Mouse (Mus musculus) c-Kit-positive CD71-positive TER-119-negative erythroid progenitor cells, embryonic 14.5 days (primary cell): Measurements from ENCODE around the gene Deaf1.

ENCODE experiments used
- DNase-seq: peaks from one replicate; pipeline ENCODE4 v3.0.0-alpha.2; 2013; ENCODE audit warnings: low read depth

Deaf1 gene

DNA sequence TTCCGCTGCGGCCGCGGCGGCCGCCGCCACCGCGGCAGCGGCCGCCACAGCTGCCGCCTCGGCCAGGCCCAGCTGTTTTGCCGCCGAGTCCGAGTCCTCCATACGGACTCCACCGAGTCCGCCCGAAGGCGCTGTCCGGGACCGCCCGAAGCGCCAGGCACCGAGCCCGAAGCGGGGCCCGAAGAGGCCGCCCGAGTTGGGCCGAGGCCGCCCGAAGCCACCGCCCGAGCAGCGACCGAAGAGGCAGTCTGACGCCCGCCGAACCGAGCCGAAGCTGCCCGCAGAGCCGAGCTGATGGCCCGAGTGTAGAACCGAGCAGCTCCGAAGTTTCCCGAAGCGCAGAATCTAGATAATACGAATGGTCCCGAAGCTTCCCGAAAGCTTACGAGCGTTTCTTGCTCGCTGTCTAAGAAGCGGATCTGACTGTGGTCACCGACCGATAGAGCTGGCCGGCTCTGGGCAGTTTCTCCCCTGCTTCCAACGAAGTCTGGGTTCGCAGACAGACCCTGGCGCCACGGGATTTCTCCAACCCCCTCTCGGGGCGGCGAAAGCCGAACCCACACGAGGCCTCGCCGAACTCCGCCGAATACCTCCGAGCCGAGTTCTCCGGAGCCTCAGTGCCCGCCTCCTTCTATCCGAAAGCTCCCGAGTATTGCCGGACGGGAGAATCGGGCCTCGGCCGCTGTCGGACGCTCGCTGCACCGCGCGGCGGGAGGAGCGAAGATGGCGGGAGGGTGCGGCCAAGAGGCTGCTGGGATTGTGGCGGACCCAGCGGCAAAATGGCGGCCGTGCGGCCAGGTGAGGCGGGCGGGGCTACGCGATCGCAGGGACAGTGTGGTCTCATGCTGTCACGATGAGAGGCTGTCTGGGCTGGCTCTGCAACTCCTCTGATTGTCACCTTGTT lies at the start of gene Deaf1, which contains the start of gene Tmem80:
Gene Deaf1, minus strand, starts transcription at position 222 of the 904 bp plus-strand sequence.
Gene Tmem80, plus strand, starts transcription at position 271 of the 904 bp plus-strand sequence.
- DNase-seq, result peak; percentile 97

DNA sequence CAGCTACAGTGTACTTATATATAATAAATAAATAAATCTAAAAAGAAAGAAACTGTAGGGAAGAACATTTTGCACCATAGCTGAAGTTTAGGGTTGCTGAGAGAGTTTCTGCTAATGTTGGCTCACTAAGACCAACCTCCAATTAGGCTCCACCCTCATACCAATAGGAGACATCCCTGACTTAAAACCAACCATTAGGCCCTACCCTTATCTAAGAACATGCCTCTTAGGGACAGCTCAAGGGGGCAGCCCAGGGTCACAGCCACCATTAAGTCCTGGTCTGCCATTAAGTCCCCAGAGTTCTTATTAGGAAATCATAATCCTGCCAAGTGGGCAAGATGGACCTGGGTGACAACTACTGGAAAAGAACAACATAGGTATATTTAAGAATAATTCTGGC lies 46.9 kb upstream of the Deaf1 start:
- DNase-seq, result no peak

DNA sequence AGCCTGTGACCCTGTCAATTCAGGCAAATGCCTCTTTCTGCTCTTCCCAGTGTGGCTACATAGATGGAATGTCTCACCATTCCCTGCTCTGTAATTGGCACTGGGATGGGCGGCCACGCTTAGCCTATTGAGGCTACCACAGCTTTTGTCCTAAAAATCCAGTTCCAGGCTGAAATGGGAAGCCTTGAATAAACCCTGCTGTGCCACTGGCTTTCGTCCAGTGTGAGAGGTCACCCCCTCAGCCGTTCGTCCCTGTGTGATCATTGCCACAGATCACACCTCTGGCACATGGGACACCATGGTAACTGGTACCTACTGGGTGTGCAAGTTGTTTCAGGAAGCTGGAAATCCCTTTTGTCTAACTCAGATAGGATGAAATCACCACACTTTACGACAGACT lies 46.1 kb upstream of the Deaf1 start:
- no peak for DNase-seq

DNA sequence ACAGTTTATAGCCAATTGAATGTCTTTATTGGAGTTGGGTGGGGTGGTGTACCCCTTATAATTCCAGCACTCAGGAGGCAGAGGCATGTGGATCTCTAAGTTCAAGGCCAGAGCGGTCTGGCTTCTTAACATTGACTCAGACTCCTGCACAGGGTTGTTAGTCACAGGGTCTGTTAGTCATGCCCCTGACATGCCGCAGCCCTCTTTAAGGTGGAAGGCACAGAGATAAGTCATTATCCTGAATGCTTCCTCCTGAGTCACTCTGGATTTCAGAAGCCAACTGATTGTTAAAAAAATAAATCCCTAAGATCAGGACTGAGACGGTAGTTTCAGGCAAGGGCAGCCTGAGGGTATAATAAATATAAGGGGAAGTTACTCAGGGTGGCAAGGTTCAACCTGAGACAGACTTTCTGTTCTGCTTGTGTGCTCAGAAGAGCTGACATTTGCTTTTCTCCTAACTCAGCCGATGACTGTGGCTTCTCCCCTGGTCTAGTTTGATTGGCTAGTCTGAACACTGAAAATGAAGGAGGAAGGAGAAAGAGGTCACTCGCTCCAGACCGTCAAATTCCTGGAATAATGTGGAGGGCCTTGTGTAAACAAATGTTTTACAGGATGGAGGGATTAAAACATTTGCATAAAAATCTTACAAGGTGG lies 44.6 kb upstream of the Deaf1 start:
- no peak for DNase-seq

DNA sequence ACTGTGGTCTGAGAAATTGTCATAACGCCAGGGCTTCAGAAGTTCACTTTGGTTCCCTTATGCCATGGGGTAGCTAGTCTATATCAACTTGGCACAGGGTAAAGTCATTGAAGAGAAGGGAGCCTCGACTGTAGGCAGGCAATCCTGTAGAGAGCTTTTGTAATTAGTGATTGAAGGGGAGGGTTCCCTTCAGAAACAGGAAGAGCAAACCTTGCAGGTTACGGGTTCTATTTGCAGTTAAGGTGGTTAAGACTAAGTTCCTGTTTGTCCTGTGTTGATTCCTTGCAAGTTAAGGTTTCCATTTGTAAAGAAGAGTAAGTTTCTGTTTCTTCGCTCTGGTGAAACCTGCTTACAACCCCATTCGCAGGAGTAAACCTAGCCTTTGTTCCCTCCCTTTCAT lies 42.4 kb upstream of the Deaf1 start:
- no peak for DNase-seq

DNA sequence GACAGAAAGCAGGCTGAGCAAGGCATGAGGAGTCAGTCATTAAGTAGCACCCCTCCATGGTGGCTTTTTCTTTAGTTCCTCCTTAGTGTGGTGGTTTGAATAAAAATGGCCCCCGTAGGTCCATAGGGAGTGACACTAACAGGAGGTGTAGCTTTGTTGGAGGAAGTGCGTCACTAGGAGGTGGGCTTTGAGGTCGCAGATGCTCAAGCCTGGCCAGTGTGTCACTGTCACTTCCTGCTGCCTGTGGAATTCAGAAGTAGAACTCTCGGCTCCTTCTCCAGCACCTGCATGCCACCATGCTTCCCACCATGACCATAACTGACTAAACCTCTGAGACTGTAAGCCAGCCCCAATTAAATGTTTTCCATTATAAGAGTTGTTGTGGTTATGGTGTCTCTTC lies 39.9 kb upstream of the Deaf1 start:
- DNase-seq, result no peak

DNA sequence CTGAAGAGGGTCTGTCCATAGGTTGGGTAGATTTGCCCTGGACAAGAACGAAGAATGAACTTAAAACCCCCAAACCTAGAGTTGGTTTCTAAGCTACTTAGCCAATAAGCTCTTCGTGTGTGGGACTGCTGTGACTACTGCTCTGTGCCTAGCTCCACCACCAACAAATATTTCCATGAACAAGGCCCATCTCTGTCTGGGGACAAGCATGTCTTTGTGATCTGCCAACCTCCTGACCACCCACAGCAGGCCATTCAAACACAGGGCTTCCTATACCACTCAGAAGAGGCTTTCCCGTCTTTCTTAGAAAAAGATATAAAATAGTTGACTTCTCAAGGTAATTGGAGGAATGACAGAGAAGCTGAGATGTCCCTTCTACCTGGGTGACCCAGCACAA lies 37.6 kb upstream of the Deaf1 start:
- DNase-seq, result no peak

DNA sequence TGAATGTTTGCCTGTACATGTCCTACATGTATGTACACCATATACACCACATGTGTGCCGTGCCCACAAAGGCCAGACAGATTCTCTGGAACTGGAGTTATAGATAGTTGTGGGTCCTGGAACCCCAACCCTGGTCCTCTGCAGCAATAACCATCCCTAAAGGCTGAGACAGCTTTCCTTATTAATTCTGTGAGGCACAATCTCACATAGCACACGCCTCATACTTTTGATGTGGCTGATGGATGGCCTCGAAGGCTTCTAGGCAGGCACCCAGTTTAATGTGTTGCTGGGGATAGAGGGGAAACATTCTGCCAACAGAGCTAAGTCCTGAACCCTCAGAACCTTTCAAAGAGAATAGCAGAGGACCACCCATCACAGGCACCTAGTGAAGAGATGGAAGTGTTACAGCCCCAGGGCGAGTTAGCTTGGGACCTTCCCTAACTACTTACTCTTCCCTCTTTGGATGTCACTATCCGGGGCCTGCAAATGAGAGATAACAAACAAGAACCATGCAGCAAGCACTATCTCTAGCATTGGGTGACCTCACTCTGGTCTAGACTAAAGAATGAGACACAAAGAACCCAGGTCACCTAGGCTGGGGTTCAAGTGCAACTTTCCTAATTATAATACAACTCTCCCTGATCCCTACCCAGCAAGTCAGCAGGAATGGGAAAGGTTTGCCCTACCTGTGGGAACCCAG lies 37.0 kb upstream of the Deaf1 start:
- peak; percentile 73 for DNase-seq

DNA sequence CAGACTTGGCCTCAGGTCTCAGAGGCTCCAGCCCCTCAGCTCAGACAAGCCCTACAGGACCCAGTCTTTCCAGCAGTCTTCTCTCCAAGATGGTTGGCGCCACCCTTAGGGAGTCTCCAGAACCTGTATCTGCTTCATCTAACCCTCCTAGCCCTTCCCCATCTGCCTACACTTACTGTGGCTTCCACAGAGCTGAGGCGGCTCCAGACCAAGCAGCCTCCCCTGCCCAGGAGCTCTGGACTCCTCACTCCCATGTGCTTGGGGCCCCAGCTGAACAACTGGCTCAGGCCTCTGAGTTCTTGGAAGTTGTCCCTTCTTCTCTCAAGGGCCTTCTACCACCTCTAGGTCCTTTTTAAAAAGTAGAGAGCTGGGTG lies 36.2 kb upstream of the Deaf1 start:
- DNase-seq, result no peak

DNA sequence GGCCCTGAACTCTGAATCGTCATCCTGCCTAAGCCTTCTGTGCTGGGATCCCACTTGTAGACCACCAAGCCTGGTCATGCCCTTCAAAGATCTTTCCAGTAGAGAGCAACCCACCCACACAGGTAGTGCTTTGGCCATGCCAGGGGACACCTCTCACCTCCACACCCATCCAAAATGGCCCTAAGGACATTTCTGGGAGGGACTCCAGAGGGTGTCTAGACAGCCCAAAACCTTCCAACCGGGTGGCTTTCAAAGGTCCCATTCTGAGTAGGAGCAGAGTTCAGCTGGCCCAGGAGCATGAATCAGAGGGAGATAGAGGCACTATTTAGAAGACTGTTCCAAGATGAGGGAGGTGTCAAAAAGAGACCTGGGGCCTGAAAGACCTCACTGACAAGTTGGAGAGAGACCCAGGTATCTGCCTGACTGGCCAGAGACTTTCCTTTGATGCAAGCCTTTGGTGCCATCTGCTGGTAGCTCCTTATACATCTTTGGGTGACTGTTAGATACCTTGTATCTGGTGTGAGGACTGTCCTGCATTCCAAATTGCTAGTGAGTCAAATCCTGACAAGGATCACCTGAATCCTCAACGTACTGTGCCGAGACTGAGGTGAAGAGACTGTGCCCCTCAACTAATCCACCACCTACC lies 35.7 kb upstream of the Deaf1 start:
- peak; percentile 86 for DNase-seq

DNA sequence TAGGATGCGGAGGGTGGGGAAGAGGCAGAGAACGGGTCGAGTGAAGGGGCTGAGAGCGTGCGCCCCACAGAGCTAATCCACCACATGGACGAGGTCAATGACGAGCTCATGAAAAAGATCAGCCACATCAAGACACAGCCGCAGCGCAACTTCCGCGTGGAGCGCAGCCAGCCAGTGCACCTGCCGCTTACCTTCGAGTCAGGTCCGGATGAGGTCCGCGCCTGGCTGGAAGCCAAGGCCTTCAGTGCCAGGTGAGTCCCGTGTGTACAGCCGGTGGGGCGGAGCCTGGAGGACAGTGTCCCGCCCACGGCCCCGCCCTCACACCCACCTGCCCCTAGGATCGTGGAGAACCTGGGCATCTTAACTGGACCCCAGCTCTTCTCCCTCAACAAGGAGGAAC lies 34.0 kb upstream of the Deaf1 start:
- no peak for DNase-seq

DNA sequence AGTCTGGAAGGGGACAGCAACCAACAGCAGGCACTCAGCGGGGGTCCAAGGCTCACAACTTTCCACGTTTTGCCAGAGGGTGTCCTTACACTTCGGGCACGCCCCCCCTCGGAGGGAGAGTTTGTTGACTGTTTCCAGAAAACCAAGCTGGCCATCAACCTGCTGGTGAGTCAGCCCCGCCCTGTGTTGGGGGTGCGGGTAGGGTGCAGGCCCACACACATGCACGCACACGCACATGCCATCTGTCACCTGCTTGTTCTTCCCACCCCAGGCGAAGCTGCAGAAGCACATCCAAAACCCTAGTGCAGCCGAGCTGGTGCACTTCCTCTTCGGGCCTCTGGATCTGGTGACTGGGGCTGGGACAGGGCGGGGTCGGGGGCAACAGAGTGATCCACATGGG lies 29.5 kb upstream of the Deaf1 start:
- DNase-seq, result no peak

DNA sequence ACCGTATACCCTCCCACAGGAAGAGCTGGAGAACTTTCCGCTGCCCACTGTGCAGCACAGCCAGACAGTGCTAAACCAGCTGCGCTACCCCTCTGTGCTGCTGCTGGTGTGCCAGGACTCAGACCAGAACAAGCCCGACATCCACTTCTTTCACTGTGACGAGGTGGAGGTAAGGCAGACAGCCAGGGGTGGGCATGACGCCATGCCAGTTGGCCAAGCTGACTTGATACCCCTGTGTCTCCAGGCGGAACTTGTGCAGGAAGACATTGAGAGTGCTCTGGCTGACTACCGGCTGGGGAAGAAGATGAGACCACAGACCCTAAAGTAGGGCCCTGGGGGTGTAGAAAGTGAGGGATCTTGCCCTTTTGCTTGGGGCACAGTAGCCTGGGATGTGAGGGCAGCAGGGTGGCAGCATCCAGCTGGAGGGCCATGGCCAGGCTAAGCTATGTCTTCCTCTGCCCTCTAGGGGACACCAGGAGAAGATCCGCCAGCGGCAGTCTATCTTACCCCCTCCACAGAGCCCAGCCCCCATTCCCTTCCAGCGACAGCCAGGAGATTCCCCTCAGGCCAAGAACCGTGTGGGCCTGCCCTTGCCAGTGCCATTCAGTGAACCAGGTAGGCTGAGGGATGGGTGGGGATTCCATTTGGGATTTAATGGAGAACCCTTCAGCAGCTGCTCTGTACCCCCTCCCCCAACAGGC lies 28.3 kb upstream of the Deaf1 start:
- no peak for DNase-seq

DNA sequence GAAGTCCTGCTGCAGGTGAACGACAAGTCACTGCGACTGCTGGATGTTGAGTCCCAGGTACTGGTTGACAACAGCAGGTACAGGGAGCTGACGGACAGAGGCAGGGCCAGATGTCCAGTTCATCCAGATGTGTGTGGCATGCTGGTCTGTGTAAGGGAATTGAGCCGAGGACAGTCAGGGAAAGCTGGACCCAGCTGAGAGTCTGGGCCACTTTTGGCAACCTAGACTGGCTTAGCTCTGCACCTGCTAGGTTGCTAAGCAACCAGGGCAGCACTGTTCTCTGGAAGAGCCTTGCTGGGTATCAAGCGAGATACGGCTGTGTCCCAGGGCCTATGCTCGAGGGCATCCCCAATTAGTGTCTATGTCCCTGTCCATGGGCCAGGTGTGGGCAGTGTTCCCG lies 27.6 kb upstream of the Deaf1 start:
- no peak for DNase-seq

DNA sequence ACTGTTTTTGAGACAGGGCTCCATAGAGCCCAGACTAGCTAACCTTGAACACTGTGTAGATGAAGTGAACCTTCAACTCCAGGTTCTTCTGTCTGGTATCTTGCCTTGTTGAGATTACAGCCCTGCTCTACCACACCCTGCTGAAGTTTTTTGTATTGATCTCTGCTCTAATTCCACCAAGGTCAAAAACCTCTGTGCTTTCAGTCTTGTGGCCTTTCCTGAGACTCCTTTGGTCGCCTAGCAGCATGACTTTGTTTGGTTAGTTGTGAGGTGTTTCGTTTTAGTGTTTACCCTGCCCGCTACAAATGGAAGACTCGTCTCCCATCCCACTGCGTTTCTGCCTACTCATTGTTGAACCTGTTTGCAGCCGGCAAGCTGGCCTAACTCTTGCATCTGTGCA lies 23.6 kb upstream of the Deaf1 start:
- no peak for DNase-seq

DNA sequence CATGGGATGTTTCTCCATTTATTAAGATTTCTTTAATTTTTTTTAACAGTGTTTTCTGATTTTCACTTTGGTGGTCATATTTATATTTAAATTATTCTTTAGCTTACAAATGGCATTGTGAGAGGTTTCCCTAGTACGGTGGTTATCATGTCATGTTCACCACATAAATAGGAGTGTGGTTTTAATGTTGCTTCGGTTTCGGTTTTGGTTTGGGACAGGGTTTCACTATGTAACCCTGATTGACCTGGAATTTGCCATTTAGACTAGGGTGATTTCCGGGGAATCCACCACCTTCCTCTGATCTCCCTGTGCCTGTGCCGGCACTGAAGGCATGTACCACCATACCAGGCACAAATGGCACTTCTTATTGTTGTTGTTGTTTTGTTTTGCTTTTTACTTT lies 17.3 kb upstream of the Deaf1 start:
- no peak for DNase-seq

DNA sequence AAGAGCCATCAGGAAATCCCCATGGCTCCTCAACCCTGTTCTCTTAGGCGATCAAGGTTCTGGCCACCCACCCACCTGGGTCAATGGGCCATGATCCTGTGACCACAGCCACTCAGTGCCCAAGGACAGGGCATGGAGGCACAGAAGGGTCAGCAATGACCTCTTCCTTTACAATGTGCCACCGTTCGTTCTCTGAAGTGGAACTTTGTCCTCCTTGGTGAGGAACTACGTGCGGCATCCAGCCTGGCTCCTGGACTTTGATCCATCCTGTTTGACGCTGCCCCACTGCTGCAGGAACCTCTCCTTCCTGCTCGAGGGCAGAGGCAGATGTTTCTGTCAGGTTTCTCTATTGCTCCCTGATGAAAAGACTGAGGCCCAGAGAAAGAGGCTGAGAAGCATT lies 16.2 kb upstream of the Deaf1 start:
- no peak for DNase-seq

DNA sequence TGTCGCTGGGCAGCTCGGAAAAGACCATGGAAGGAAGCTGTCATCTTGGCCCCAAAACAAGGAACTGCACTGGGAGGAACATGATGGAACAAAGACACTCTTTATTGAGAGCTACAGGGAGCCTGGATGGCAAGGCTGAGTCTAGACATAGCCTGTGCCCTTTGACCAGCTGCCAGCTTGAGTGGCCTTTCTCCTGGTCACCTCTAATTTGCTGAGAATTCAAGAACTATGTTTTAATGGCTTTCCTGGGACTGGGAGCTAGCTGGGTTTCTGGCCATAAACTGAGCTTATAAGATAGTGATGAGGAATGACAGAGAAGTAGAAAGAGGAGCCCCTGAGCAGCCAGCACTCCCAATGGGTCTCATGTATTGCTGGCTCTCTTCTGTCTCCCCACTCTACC lies 15.7 kb upstream of the Deaf1 start:
- DNase-seq, result no peak

DNA sequence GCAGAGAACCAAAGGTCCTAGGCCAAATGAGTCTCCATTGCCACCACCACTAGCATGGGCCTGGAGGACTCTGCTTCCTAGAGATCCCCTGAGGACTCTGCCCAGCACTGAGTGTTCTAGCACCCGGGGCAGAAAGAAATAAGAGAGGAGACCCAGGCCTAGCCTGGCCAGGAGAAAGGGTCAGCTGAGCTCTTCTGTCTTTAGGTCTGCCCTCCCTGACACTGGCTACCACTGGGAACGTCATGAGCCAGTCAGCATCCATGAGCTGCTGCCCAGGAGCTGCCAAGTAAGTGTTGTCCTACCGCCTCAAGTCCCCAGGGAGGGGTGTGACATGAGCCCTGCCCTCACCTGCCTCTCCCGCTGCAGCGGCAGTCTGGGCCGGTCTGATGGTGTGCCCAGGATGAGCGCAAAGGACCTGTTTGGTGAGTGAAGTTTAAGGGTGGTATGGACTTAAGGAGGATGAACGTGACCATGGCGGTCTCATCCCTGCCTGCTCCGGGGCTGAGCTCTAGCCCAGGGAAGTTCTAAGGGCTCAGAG lies 14.3 kb upstream of the Deaf1 start:
- no peak for DNase-seq

DNA sequence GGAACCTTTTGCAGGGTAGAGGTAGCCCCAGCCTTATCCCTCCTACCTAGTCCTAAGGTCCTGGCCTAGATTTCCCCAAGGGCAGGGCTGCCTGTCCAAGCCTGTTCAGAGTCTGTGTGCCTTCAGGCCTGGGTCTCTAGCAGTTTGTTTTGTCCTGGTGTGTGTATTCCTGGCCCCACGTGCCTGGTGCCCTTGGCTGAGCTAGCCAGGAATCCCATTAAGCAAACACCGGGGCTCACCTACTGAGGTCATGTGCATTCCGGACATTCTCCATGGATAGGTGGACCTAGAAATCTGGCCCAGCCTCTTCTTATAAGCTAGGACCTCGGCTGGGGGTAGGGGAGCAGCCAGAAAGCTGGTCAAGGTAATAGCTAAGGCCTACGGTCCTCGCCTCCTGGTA lies 13.0 kb upstream of the Deaf1 start:
- DNase-seq, result no peak

DNA sequence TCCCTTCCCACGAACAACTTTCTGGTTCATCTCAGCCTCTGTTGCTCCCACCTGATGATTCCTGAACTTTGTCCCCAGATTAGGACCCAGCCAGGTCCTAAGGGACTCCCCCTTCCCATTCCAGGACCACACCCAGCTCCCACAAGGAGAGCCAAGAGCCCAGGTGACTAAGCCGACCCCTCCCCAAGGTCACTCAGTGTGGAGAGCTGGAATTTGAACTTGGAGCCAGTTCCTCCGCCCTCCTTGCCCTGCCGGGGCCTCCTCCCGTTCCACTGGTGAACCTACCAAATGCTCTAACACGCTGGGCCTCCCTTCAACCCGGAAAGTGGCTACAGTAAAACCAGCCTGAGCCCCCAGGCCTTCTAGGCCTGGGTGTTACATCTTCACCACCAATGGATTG lies 12.5 kb upstream of the Deaf1 start:
- no peak for DNase-seq
